Mouse (Mus musculus): ENCODE measurements around the gene Kat14.
A peak's percentile ranks its signal among the peaks of the same experiment; 100 is the strongest.

Kat14 gene

DNA sequence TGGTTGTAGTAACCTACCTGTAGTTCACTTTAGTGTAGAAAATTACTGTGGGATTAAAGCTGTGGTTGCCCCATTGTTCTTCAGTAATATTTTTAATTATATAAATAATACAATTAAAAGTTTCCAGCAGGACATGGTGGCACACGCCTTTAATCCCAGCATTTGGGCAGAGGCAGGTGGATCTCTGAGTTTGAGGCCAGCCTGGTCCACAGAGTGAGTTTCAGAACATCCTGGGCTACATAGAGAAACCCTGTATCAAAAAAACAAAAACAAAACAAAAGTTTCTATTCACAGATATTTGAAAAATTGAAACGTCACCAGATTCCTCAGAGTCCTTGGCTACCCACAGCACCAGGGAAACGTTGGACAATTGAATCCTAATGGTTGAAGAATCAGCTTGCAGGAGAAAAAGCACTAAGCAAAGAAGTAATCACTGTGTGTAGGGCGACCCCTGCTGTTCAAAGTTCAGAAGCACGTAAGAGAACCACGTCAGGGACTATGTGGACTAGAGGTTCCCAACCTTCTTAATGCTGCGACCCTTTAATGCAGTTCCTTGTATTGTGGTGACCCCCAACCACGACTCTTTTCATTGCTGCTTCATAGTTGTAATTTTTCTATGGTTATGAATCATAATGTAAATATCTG is 83.7 kb downstream of the Kat14 start:
- DNase-seq (ENCODE audit: low spot score) = peak; percentile 83
